Mouse (Mus musculus) liver, embryonic 16.5 days (tissue): Measurements from ENCODE around the gene Tinagl1. TPM values are rescaled to one million over a fixed set of nuclear protein-coding genes. Genes with fewer than 3 reads are reported as not detected.
A peak's percentile ranks its signal among the peaks of the same experiment; 100 is the strongest.

ENCODE experiments used
- ATAC-seq: fragments of 200-750 bp; cut with Nextera tagmentation; 2 replicates; pipeline ENCODE4 v1.8.0; 2017; ENCODE audit warnings: low read depth, mild to moderate bottlenecking, moderate number of reproducible peaks, moderate library complexity
- H3K27ac ChIP-seq: fragments of 300-500 bp; sonication (generic); 2 replicates; pipeline ENCODE4 v1.5.1; 2014; ENCODE audit warnings: mild to moderate bottlenecking, low read length
- H3K27me3 ChIP-seq: fragments of 300-500 bp; sonication (generic); 2 replicates; pipeline ENCODE4 v1.6.1; 2014; ENCODE audit warnings: low read depth, low read length, mixed read lengths; ENCODE audit not compliant: control insufficient read depth, insufficient read depth
- H3K36me3 ChIP-seq: fragments of 300-500 bp; sonication (generic); 2 replicates; pipeline ENCODE4 v1.6.1; 2014; ENCODE audit warnings: mild to moderate bottlenecking; ENCODE audit not compliant: control insufficient read depth, insufficient read depth
- H3K4me1 ChIP-seq: fragments of 300-500 bp; sonication (generic); 2 replicates; pipeline ENCODE4 v1.6.1; 2014; ENCODE audit warnings: low read depth, low read length, mixed read lengths; ENCODE audit not compliant: control insufficient read depth
- H3K4me2 ChIP-seq: fragments of 300-500 bp; sonication (generic); 2 replicates; pipeline ENCODE4 v1.6.1; 2014; ENCODE audit warnings: low read depth, low read length, mixed read lengths
- H3K4me3 ChIP-seq: fragments of 300-500 bp; sonication (generic); 2 replicates; pipeline ENCODE4 v1.5.1; 2014; ENCODE audit warnings: low read depth, mild to moderate bottlenecking, low read length
- H3K9ac ChIP-seq: fragments of 300-500 bp; sonication (generic); 2 replicates; pipeline ENCODE4 v1.6.1; 2014; ENCODE audit warnings: low read depth, low read length
- H3K9me3 ChIP-seq: fragments of 300-500 bp; sonication (generic); replicated peaks from 2 replicates; pipeline ENCODE4 v1.6.1; 2016; ENCODE audit warnings: low read length; ENCODE audit not compliant: control insufficient read depth
- WGBS: fragments of 180-500 bp; shearing (Covaris S2); extraction: QIAGEN DNeasy Blood & Tissue Kit; methylation state at CpG from one replicate; pipeline ENCODE4 v1.1.7; 2014; ENCODE audit not compliant: insufficient replicate concordance; 5-methylcytosine and 5-hydroxymethylcytosine counted together
- polyA plus RNA-seq: library from polyadenylated mRNA; unstranded; fragments of >200 nt; fragmentation: Nextera tagmentation; extraction: Ambion mirVana; gene quantifications from 2 replicates; pipeline ENCODE4 v1.2.1, GENCODE M21; 2015

Gene Tinagl1
- polyA plus RNA-seq, result 35.0 and 37.8 TPM in 2 replicates

DNA sequence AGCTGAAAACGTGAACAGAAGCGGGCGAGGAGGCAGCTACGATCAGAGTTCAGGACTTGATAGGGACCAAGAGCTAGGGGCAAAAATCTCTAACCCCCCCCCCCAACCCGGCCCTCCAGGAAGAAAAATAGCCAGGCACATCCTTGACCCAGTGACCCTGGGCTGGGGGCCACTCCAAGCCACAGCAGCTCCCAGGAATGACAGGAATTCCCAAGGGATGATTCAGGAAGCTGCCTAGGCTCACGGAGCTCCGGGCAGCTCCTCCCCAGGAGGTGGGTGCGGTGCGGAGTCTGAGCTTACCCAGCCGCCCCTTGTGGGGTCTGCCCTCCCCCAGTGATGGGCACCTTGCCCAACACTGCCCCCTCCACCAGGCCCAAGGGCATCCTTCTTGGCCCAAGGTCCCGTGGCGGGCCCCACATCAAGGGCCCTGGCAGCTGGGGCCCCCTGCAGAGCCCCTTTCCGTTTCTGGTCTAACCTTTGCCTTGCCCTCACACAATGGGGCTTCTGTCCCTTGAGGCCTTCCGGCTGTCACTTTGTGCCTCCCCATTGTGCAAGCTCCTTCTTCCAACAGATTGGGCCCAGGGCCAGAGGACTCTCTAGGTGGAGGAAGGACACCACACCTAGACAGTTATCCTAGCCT lies at the start of gene Tinagl1:
Gene Tinagl1 (minus strand): TSS at position 51 of the 640 bp plus-strand sequence.
- Histone ChIP-seq H3K27me3 (peaks cover 7% of the 10 kb centered on the region), H3K9ac (peak within 1 kb of the TSS; percentile 66), H3K4me1 (peaks cover 29% of the 10 kb centered on the region), H3K9me3 (no peaks in the 10 kb centered on the region), H3K4me3 (peak within 1 kb of the TSS; percentile 63), H3K36me3 (no peaks in the 10 kb centered on the region; the same call in 1 of the 2 replicates), H3K27ac (peak within 1 kb of the TSS; percentile 75), H3K4me2 (peak within 1 kb of the TSS; percentile 75)
- no peak for ATAC-seq
- 4% methylated on average over 14 of the region's 14 CpGs for WGBS

DNA sequence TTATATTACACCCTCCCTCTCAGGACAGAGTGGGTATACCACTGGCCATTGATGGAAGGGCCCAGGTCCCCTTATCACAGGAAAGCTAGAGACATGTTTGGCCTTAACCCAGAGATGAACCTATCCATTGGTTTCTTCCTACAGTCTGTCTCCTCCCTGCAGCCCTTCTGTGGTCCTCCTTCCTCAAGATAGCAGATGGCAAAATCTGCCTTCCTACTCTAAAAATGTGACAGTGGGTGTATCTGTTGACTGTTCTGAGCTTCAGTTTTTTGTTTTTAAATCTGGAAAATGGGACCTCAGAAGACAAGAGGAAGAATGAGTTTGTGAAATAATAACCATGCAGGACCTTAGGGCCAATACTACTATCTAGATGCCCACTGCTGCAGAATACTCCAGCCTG lies 49.1 kb upstream of the Tinagl1 start:
- H3K36me3 ChIP-seq, result no peaks in the 10 kb centered on the region
- no peaks in the 10 kb centered on the region for H3K4me1 ChIP-seq
- no peak overlapping the region for H3K9ac ChIP-seq
- no peak overlapping the region for H3K4me3 ChIP-seq
- H3K27ac ChIP-seq, result no peak overlapping the region
- no peaks in the 10 kb centered on the region for H3K9me3 ChIP-seq
- no peaks in the 10 kb centered on the region; the same call in 1 of the 2 replicates for H3K27me3 ChIP-seq
- ATAC-seq, result no peak
- H3K4me2 ChIP-seq, result no peak overlapping the region

DNA sequence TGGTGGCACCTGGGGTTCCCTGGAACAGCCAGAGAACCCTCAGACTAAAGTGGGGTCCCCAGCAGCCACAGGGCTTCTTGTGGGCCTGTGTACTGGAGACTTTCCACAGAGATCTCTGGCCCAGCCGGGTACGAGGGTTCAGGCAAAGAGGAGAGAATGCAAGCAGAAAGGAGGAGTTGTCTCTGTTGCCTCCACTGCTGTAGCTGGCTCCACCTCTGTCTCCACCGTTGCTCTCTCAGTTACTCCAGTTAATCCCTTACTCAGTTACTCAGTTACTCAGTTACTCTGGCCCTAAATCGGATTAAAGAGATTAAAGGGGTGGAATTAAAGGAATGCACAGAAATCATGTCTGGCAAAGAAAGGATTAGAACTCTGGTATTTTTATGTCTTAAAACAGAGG lies 47.3 kb upstream of the Tinagl1 start, which contains the start of gene Gm853:
Gene Gm853 (minus strand): TSS at position 223 of the 400 bp plus-strand sequence.
- Histone ChIP-seq H3K27me3 (no peaks in the 10 kb centered on the region; the same call in 1 of the 2 replicates), H3K9me3 (no peaks in the 10 kb centered on the region), H3K4me1 (no peaks in the 10 kb centered on the region), H3K4me2 (no peak within 1 kb of the TSS), H3K9ac (no peak within 1 kb of the TSS), H3K4me3 (no peak within 1 kb of the TSS), H3K36me3 (no peaks in the 10 kb centered on the region), H3K27ac (no peak within 1 kb of the TSS)
- ATAC-seq, result no peak
- WGBS, result 44% methylated on average over 4 of the region's 4 CpGs

DNA sequence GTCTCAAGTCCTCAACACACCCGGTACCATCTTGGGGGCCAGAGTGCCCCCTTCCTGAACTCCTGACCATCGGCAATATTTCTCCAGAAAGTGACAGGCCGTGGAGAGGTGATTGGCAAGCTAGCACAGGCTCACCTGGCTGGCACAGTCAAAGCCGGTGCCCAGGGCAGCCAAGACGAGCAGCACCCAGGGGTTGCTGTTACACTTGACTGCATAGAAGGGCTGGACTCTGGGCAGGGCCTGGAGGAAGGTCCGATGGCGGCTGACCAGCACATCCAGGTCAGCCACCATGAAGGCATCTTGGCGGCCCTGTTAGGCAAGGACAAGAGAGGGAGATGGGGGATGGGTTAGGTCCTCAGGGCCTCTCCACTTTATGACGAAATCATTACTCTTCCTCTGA lies 45.3 kb upstream of the Tinagl1 start:
- no peaks in the 10 kb centered on the region for H3K9me3 ChIP-seq
- H3K4me1 ChIP-seq, result no peaks in the 10 kb centered on the region
- WGBS, result 55% methylated on average over 9 of the region's 9 CpGs
- no peak for ATAC-seq
- no peak overlapping the region for H3K9ac ChIP-seq
- no peaks in the 10 kb centered on the region; the same call in 1 of the 2 replicates for H3K27me3 ChIP-seq
- H3K4me3 ChIP-seq, result no peak overlapping the region
- H3K4me2 ChIP-seq, result no peak overlapping the region
- H3K36me3 ChIP-seq, result no peaks in the 10 kb centered on the region
- no peak overlapping the region for H3K27ac ChIP-seq

DNA sequence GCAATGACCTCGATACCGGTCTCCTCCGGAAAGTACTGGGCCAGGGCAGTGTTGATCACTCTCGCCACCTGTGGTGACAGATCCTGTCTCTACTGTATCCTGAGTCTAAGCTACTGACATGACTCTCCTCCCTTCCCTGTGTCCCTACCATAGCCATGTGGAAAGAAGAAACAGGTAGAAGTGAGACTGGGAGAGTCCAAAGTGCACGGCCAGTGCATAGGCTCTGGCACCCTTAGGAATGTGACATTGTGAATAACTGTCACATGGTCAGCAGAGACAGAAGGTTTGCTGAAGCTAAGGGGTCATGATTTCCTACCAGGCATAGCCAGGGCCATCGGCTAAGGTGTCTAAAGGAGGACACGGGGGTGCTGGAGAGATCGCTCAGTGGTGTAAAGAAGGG lies 40.5 kb upstream of the Tinagl1 start:
- no peak overlapping the region for H3K4me2 ChIP-seq
- H3K9me3 ChIP-seq, result no peaks in the 10 kb centered on the region
- no peak overlapping the region for H3K9ac ChIP-seq
- peaks cover 27% of the 10 kb centered on the region for H3K4me1 ChIP-seq
- no peaks in the 10 kb centered on the region for H3K27me3 ChIP-seq
- H3K4me3 ChIP-seq, result no peak overlapping the region
- ATAC-seq, result no peak
- 80% methylated on average over 8 of the region's 8 CpGs for WGBS
- no peak overlapping the region for H3K27ac ChIP-seq
- H3K36me3 ChIP-seq, result no peaks in the 10 kb centered on the region

GRCm38 (mm10) chr4:130213857-130214256 lies 38.9 kb upstream of the Tinagl1 start:
- Histone ChIP-seq H3K4me1 (peaks cover 27% of the 10 kb centered on the region), H3K27me3 (no peaks in the 10 kb centered on the region), H3K4me3 (no peak overlapping the region), H3K9me3 (no peaks in the 10 kb centered on the region), H3K27ac (peak overlapping the region; percentile 21; the same call in 1 of the 2 replicates), H3K4me2 (peak overlapping the region; percentile 36), H3K36me3 (no peaks in the 10 kb centered on the region), H3K9ac (peak overlapping the region; percentile 19; the same call in 1 of the 2 replicates)
- peak; percentile 76 for ATAC-seq
- WGBS, result 41% methylated on average over 10 of the region's 10 CpGs

- peak overlapping the region; percentile 21 for H3K27ac ChIP-seq
- no peak overlapping the region for H3K9ac ChIP-seq
- no peaks in the 10 kb centered on the region for H3K27me3 ChIP-seq
- H3K4me1 ChIP-seq, result peaks cover 27% of the 10 kb centered on the region
- WGBS, result 57% methylated on average over 4 of the region's 4 CpGs
- H3K9me3 ChIP-seq, result no peaks in the 10 kb centered on the region
- no peaks in the 10 kb centered on the region for H3K36me3 ChIP-seq
- peak; percentile 53 for ATAC-seq
- H3K4me2 ChIP-seq, result no peak overlapping the region
- H3K4me3 ChIP-seq, result no peak overlapping the region
Measured at GRCm38 (mm10) chr4:130213197-130213596, 38.3 kb upstream of the Tinagl1 start.

- Histone ChIP-seq H3K27me3 (no peaks in the 10 kb centered on the region), H3K9ac (no peak overlapping the region), H3K9me3 (no peaks in the 10 kb centered on the region), H3K27ac (0 out of 2 replicates have a peak overlapping the region, but pooled peaks have one; percentile 13), H3K36me3 (no peaks in the 10 kb centered on the region), H3K4me1 (peaks cover 27% of the 10 kb centered on the region), H3K4me2 (no peak overlapping the region), H3K4me3 (no peak overlapping the region)
- WGBS, result 53% methylated on average over 7 of the region's 7 CpGs
- ATAC-seq, result peak; percentile 44; the same call in 1 of the 2 replicates
Measured at GRCm38 (mm10) chr4:130212421-130212820, 37.5 kb upstream of the Tinagl1 start.

DNA sequence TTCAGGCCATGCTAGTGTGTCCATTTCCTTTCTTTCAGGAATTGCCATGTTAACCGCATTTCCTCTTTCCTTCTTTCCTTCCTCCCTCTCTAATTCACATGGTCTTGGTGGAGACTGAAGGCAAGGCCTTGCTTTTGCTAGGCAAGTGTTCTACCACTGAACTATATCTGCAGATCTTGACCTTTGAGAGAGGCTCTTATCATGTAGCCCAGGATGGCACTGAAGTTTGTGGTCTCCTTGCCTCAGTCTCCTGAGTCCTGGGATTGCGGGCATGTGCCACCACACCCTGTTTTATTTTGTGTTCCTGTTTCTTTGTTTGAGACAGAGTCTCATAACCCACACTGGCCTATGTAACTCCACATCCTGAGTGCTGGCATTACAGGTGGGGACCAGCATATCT lies 36.9 kb upstream of the Tinagl1 start:
- H3K4me3 ChIP-seq, result no peak overlapping the region
- H3K9me3 ChIP-seq, result no peaks in the 10 kb centered on the region
- WGBS, result 60% methylated on average over 2 of the region's 2 CpGs
- H3K4me2 ChIP-seq, result no peak overlapping the region
- no peak overlapping the region for H3K27ac ChIP-seq
- peaks cover 27% of the 10 kb centered on the region for H3K4me1 ChIP-seq
- no peak overlapping the region for H3K9ac ChIP-seq
- H3K36me3 ChIP-seq, result no peaks in the 10 kb centered on the region
- no peaks in the 10 kb centered on the region for H3K27me3 ChIP-seq
- no peak for ATAC-seq
